Mouse (Mus musculus): ENCODE measurements around the gene Cck. TPM values are rescaled to one million over a fixed set of nuclear protein-coding genes. Genes with fewer than 3 reads are reported as not detected.

Cck gene
- polyA plus RNA-seq, 1 experiment from 2014 or later: 12.5 TPM

DNA sequence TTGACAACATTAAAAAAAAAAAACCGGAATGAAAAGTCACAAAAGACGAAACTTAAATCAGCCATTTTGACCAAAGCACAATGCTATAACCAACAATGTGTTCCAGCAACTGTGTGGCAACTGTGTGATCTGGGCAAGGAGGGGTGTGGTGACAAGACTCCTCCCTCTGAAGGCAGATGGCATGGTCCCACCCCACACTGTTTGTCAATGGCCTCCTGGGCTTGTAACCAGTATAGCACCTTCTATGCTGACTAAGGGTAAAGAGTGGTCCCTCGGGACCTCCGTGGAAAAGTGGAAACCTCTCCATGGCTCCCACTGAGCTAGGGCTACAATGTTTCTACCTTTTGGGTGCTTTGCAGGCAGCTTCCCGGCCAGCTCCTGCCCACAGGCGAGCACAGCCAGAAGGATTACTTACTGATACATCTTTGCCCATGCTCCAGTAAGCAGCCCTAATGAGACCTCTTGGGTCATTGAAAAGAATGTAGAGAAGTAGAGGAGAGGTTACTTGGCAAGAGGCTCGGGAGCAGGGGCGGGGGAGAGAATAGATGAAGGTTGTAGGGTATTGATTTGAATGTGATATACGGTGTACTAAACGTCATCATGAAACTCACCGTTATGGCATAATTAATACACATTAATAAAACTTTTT, 3.8 kb downstream of the Cck start:
- DNase-seq (ENCODE audit: low spot score): no peak
- 76% methylated on average over 11 of the region's 11 CpGs for WGBS
- H3K27me3 ChIP-seq (ENCODE audit: insufficient read depth, poor library complexity, severe bottlenecking): peaks cover 60% of the 10 kb centered on the region
- no peak overlapping the region for H3K4me3 ChIP-seq
- peaks cover 23% of the 10 kb centered on the region for H3K4me1 ChIP-seq
- no peaks in the 10 kb centered on the region for H3K9me3 ChIP-seq
- no peak overlapping the region for H3K27ac ChIP-seq
- no peaks in the 10 kb centered on the region for H3K36me3 ChIP-seq

DNA sequence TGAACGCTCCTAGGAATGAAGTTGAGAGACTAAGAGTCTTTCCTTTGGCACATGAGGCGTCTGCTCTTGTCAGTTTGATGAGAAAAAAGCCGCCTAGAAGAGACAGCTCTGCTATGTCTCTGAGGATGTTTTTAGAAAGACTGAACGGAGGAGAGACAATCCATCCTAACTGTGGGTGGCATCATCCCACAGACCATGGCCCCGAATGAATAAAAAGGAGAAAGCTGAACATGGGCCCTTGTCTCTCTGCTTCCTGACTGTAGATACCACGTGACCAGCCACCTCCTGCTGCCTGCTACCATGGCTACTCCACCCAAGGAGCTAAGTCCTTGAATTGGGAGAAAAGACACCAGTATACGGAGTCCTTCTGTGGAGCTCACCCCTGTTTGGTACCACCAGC, 8.3 kb downstream of the Cck start:
- no peak for DNase-seq (ENCODE audit: low spot score)
- 64% methylated on average over 7 of the region's 7 CpGs for WGBS
- H3K27me3 ChIP-seq (ENCODE audit: insufficient read depth, poor library complexity, severe bottlenecking): peaks cover 15% of the 10 kb centered on the region

DNA sequence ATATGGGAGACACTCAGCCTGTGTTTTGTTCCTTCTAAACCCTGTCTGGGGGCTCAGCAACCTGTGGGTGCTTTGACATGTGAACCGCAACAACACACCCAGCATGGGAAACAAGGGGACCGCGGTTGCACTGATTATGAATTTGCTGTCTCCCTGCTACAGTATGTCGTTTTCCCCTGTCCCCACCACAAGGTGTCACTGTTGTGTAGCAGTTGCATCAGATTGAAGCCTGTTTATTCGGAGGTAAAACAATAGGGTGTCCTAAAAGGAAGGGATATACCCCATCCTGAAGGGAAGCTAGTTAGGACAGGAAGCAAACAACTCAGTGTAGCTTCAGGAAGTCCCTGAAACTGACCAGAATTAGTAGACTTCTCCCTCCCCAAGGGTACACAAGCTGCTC, 16.0 kb downstream of the Cck start:
- H3K4me1 ChIP-seq: peaks cover 6% of the 10 kb centered on the region
- 26% methylated on average over 5 of the region's 5 CpGs for WGBS
- no peak overlapping the region for H3K4me3 ChIP-seq
- no peak overlapping the region for H3K27ac ChIP-seq
- DNase-seq (ENCODE audit: low spot score): peak; percentile 81
- peaks cover 9% of the 10 kb centered on the region; the same call in 1 of the 2 replicates for H3K27me3 ChIP-seq (ENCODE audit: insufficient read depth, poor library complexity, severe bottlenecking)
- peaks cover 5% of the 10 kb centered on the region; the same call in 1 of the 2 replicates for H3K36me3 ChIP-seq
- H3K9me3 ChIP-seq: no peaks in the 10 kb centered on the region

More for the DNA sequence above, 8.3 kb downstream of the Cck start:
- Histone ChIP-seq H3K36me3 (no peaks in the 10 kb centered on the region), H3K27ac (no peak overlapping the region), H3K4me3 (no peak overlapping the region), H3K9me3 (no peaks in the 10 kb centered on the region), H3K4me1 (no peaks in the 10 kb centered on the region)

DNA sequence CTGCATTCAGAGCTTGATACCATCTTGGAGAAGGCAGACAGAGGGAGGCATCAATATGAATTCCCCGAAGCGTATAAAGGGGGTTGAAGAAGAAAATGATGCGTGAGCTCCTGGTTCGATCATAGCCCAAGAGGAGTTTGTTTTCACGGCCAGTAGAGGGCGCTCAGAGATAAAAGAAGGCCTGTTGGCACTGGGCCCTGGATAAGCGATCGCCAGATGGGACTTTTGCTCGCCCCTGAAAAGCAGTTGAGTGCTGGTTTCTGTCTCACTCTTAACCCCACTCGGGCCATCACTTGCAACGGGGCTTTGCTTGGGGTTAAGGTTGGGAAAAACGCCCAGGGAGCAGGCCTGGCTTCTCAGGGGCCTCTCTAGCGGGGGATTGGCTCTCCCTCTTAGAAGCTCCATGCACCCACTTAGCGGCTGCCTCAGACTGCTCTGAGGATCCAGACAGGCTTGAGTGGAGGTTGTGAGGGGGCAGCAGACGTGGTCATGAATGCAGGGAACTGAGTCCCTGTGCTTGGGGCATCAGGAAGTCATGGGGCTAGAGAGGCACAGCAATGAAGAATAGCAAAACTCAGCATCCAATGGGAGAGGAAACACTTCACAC, 18.1 kb downstream of the Cck start:
- WGBS: 15% methylated on average over 15 of the region's 15 CpGs
- DNase-seq (ENCODE audit: low spot score): no peak
- H3K9me3 ChIP-seq: no peaks in the 10 kb centered on the region
- peak overlapping the region; percentile 36 for H3K4me3 ChIP-seq
- peaks cover 25% of the 10 kb centered on the region for H3K36me3 ChIP-seq
- peaks cover 6% of the 10 kb centered on the region for H3K4me1 ChIP-seq
- peaks cover 9% of the 10 kb centered on the region; the same call in 1 of the 2 replicates for H3K27me3 ChIP-seq (ENCODE audit: insufficient read depth, poor library complexity, severe bottlenecking)
- no peak overlapping the region for H3K27ac ChIP-seq

DNA sequence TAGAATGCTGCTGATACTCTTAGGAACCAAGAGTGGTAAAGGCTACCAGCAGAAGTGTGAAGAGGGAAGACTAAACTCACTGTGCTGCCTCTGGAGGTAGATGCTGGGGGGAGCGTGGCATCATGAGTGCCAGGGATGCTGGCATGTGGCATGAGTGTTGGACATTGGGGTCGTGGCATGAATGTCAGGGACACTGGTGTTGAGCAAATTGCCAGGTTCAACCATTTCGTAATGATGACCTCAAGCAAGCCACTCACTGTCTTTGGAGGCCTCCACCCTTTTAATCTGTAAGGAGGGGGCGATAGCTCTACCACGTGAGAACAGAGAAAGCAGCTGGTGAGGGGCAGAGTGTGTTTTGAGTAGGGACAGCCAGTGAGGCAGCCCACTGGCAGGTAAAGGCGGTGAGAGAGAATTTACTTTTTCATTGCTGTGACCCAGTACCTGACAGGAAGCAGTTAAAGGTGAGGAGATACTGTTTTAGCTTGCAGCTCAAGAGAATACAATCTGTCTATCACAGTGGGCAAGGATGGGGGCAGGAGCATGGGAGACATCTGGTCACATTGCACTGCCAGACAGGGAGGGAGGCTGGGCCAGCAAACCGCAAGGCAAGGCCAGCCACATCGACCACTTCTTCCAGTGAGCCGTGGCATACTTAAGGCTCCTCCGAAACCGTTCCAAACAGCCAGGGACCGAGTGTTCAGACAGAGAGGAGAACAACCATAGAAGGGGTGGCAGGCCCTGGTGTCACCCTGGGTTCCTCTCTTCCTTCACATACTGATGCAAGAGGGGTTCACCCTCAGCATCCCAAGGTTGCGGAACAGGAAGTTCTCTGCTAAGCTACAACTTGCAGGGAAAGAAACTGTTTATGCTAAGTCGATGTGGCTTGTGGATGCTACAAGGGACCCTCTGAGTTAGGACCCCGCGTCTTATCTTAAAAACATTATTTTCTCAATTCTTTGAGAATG, 19.7 kb downstream of the Cck start:
- no peak overlapping the region for H3K4me3 ChIP-seq
- peaks cover 9% of the 10 kb centered on the region; the same call in 1 of the 2 replicates for H3K27me3 ChIP-seq (ENCODE audit: insufficient read depth, poor library complexity, severe bottlenecking)
- no peak overlapping the region for H3K27ac ChIP-seq
- no peak for DNase-seq (ENCODE audit: low spot score)
- no peaks in the 10 kb centered on the region for H3K9me3 ChIP-seq
- 73% methylated on average over 16 of the region's 16 CpGs for WGBS
- peaks cover 34% of the 10 kb centered on the region for H3K36me3 ChIP-seq
- peaks cover 6% of the 10 kb centered on the region for H3K4me1 ChIP-seq

DNA sequence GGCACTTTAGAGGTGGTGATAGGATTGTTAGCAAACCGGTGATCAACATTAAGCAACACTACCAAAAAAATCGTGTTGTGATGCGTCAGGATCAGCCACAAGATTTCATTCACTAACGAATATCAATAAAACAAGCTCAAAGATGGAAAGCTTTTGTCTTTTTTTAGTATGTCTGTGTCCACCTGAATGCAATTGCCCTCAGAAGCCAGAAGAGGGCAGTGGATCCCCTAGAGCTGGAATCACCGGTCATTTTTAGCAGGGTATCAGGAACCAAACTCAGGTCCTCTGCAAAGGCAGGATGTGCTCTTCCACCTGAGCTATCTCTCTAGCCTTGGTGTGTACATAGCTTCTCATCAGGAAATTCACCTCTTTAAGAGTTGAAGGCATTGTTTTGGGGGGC, 20.7 kb downstream of the Cck start:
- Histone ChIP-seq H3K9me3 (no peaks in the 10 kb centered on the region), H3K4me1 (peaks cover 6% of the 10 kb centered on the region), H3K4me3 (no peak overlapping the region), H3K27me3 (ENCODE audit: insufficient read depth, poor library complexity, severe bottlenecking) (peaks cover 9% of the 10 kb centered on the region; the same call in 1 of the 2 replicates), H3K36me3 (peaks cover 37% of the 10 kb centered on the region), H3K27ac (no peak overlapping the region)
- DNase-seq (ENCODE audit: low spot score): no peak
- 75% methylated on average over 5 of the region's 5 CpGs for WGBS

DNA sequence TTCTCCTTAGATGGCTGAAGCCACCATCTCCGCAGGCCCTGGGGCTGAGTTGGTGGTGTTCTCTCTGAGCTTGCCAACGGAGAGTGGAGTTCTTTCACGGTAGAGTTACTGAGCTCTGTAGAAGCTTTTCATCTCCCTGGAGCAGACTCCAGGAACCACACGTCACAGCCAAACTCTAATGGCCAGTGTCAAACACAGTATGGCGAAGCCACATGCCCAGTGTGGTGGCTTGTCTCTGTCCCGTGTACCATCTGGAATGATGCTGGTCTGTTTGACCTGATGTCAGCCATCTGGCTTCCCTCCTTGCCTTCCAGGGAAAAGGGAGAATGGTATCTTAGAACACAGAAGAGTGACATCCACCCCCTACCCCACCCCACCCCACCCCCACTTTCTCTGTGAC, 25.8 kb downstream of the Cck start:
- Histone ChIP-seq H3K9me3 (no peaks in the 10 kb centered on the region), H3K27me3 (ENCODE audit: insufficient read depth, poor library complexity, severe bottlenecking) (no peaks in the 10 kb centered on the region), H3K4me1 (0 out of 2 replicates have a peak, but pooled peaks cover 6% of the 10 kb centered on the region), H3K27ac (no peak overlapping the region), H3K4me3 (no peak overlapping the region), H3K36me3 (peaks cover 50% of the 10 kb centered on the region)
- WGBS: 83% methylated on average over 6 of the region's 6 CpGs
- no peak for DNase-seq (ENCODE audit: low spot score)

DNA sequence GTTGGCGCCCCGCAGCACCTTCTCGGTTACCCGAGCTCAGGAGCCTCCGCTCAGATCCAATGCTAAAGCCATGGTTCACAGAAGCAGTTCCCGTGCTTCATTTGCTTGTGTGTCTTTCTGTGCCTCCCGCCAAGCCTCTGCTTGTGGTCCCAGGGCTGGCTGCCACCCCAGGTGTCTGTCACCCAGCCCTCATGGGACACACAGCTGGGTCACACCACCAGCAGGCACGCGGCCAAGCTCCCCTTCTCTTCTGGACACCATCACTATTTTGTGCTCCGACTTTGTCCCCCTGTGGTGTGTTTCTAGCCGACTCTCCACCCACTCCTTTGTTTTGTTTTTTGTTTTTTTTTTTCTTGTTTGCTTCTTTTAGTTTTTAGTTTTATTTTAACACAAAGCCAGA, 28.0 kb downstream of the Cck start:
- peaks cover 41% of the 10 kb centered on the region for H3K36me3 ChIP-seq

DNA sequence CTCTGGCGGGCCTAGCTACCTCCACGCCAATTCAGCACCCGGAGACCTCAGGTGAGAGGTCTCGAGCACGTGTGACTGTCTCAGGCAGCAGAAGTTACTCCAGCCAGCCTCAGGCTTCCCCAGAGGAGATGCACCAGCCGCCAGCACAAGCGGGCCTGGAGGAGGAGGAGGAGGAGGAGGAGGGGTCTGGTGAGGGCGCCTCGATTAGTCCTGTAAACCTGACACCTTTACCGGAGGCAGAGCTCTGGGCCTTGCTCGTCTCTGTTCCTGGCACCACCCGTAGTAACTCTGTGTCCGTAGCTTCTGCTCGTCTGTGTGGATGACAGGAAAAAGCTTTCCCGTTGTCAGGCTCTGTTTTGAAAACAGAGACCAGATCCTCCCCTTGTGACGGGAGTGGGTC, 35.0 kb downstream of the Cck start:
- Histone ChIP-seq H3K9me3 (no peaks in the 10 kb centered on the region), H3K27ac (no peak overlapping the region), H3K4me1 (peaks cover 25% of the 10 kb centered on the region; the same call in 1 of the 2 replicates), H3K27me3 (ENCODE audit: insufficient read depth, poor library complexity, severe bottlenecking) (no peaks in the 10 kb centered on the region), H3K4me3 (no peak overlapping the region), H3K36me3 (peaks cover 47% of the 10 kb centered on the region)
- no peak for DNase-seq (ENCODE audit: low spot score)
- WGBS: 53% methylated on average over 16 of the region's 16 CpGs

More for the DNA sequence above, 28.0 kb downstream of the Cck start:
- Histone ChIP-seq H3K9me3 (no peaks in the 10 kb centered on the region), H3K27me3 (ENCODE audit: insufficient read depth, poor library complexity, severe bottlenecking) (no peaks in the 10 kb centered on the region), H3K27ac (no peak overlapping the region), H3K4me1 (0 out of 2 replicates have a peak, but pooled peaks cover 6% of the 10 kb centered on the region), H3K4me3 (no peak overlapping the region)
- DNase-seq (ENCODE audit: low spot score): no peak
- WGBS: 80% methylated on average over 11 of the region's 11 CpGs

DNA sequence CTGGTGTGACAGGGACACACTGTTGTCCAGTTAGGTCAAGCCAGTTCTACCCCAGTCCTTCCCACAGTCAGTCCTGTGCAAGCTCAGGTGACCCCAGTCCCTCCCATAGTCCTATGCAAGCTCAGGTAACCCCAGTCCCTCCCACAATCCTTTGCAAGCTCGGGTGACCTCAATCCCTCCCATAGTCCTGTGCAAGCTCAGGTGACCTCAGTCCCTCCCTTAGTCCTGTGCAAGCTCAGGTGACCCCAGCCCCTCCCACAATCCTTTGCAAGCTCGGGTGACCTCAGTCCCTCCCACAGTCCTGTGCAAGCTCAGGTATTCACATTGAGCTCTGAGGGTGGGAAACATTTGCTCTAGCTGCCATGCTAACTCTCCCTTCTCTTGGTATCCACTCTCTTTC, 35.5 kb downstream of the Cck start:
- no peak overlapping the region for H3K27ac ChIP-seq
- H3K4me1 ChIP-seq: peaks cover 25% of the 10 kb centered on the region; the same call in 1 of the 2 replicates
- no peaks in the 10 kb centered on the region for H3K9me3 ChIP-seq
- 62% methylated on average over 2 of the region's 2 CpGs for WGBS
- H3K36me3 ChIP-seq: peaks cover 53% of the 10 kb centered on the region
- DNase-seq (ENCODE audit: low spot score): no peak
- no peak overlapping the region for H3K4me3 ChIP-seq
- H3K27me3 ChIP-seq (ENCODE audit: insufficient read depth, poor library complexity, severe bottlenecking): no peaks in the 10 kb centered on the region

DNA sequence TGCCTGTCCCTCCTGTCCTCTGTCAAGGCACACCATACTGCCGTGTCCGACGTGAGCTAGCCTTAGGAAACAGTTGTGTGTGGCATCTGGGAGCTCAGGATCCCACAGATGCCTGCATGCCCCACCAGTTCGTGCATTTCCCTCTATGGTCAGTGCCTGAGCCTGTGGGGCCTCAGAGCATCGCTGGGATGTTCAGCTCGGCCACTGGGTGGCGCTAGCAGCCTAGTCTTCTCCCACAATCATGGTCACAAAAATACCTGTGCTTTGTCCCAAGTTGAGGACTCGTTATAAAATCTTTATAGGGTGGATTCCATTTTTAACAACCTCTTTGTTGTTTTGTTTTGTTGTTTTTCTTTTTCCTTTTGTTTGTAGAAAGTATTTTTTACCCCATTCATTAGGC, 37.0 kb downstream of the Cck start:
- no peak for DNase-seq (ENCODE audit: low spot score)
- Histone ChIP-seq H3K36me3 (peaks cover 60% of the 10 kb centered on the region), H3K4me3 (no peak overlapping the region), H3K27me3 (ENCODE audit: insufficient read depth, poor library complexity, severe bottlenecking) (no peaks in the 10 kb centered on the region), H3K27ac (no peak overlapping the region), H3K9me3 (no peaks in the 10 kb centered on the region), H3K4me1 (peaks cover 25% of the 10 kb centered on the region; the same call in 1 of the 2 replicates)
- WGBS: 19% methylated on average over 8 of the region's 8 CpGs

DNA sequence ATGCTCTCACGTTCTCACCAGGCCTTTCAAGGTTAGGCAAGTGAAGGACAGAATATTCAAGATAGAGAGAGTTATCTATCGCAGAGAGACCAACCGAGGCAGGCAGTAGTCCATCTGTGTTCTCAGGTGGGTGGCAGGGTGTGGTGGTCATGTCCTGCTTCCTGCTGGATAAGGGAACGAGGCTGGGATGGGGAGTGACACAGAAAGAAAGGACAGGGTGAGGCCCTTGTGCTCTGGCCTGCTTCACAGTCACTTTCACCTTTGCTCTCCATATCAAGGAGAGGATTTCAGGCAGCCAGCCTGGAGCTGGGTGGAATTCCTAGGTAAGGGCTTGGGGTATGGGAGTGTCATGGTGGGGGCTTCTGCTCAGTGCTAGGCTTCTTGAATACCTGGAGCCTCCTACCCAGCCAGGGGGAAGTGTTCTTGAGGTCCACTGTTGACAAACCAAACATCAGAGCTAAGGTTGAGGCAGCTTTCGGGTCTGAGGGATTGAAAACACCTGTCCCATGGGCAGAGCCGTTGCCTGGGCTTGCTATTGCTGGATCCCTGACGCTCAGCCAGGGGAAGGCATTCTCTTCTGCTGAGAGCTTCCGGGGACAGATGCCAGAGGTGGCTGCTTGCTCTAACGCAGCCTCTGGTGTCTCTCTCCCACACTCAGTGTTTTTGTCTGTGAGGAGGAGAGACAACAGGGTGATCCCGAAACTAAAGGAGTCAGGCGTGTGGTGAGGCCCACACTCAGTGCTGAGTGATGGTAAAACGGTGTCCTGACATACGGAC, 38.6 kb downstream of the Cck start:
- Histone ChIP-seq H3K36me3 (peaks cover 59% of the 10 kb centered on the region), H3K4me3 (no peak overlapping the region)

More for the DNA sequence above, 38.6 kb downstream of the Cck start:
- Histone ChIP-seq H3K27ac (no peak overlapping the region), H3K4me1 (peaks cover 35% of the 10 kb centered on the region), H3K9me3 (no peaks in the 10 kb centered on the region), H3K27me3 (ENCODE audit: insufficient read depth, poor library complexity, severe bottlenecking) (no peaks in the 10 kb centered on the region)
- 70% methylated on average over 13 of the region's 13 CpGs for WGBS
- DNase-seq (ENCODE audit: low spot score): no peak

All from heart, embryonic 10.5 days (tissue).